Mouse (Mus musculus) stomach, postnatal 0 days (tissue): ENCODE measurements around the gene Ociad1.

Experiments
- CTCF ChIP-seq: IDR thresholded peaks from 2 replicates; pipeline ENCODE4 v1.5.1; 2016; ENCODE audit warnings: antibody characterized with exemption, low read depth, mild to moderate bottlenecking, moderate library complexity
- EP300 ChIP-seq: optimal IDR thresholded peaks from 2 replicates; pipeline ENCODE3; 2016; ENCODE audit warnings: antibody characterized with exemption

DNA sequence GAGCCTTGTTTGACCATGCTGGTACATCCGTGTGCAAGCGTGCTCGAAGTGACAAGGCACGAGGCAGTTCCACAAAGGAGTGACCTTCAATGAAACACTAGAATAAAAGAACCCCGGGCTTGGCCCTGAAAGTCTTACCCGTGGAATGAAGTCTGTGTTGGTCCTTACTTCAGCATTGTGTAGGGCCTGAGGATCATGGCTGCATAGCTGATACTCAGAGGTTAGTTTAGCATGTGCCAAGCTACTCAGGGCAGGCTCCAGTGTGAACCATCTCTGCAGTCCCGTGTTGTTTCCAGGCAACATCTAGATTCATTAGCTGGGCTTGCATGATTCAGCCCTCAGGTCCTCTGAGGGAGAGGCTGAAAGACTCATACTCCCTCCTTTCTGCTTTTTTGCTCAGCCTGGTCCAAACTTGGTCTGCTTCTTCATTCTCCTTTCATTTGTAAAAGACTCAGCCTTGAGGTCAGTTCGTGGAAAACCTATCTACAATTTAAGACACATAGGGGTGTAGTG lies 48.2 kb downstream of the Ociad1 start, which contains the start of gene Ociad2:
- TF ChIP-seq CTCF, result no peak
- no peak for TF ChIP-seq EP300
